In genomic region chr10:127956168-127956816, GRCm38 (mm10) we compare ENCODE assay signal across 9 mouse cellular contexts. TPM values are rescaled to one million over a fixed set of nuclear protein-coding genes. Genes with fewer than 3 reads are reported as not detected.
DNase-seq lines count a peak whose midpoint lies in the region; ATAC-seq lines count a peak whose summit lies in the region.
"Had no signal": no experiment of that assay in that cellular context is flagged by ENCODE, and none has a peak within 500 bp of the region (broad histone marks: within the 10 kb centered on the region; RNA-seq: fewer than 3 reads in every experiment).

No protein-coding gene starts in this region.

- H3K4me2 ChIP-seq in kidney, embryonic 15.5 days = no peak overlapping the region
- H3K4me2 ChIP-seq: embryonic facial prominence, embryonic 13.5 days had no signal

- H3K4me3 ChIP-seq in kidney, embryonic 15.5 days (replicated peaks) = no peak overlapping the region
- H3K4me3 ChIP-seq: embryonic facial prominence, embryonic 13.5 days had no signal

- 59% methylated on average over 16 of the region's 16 CpGs for WGBS in kidney, embryonic 15.5 days

- H3K27me3 ChIP-seq in kidney, embryonic 15.5 days = no peaks in the 10 kb centered on the region
- H3K27me3 ChIP-seq: embryonic facial prominence, embryonic 13.5 days had no signal

- H3K9ac ChIP-seq in kidney, embryonic 15.5 days = no peak overlapping the region
- H3K9ac ChIP-seq: embryonic facial prominence, embryonic 13.5 days had no signal

- H3K36me3 ChIP-seq in kidney, embryonic 15.5 days = no peaks in the 10 kb centered on the region
- H3K36me3 ChIP-seq: embryonic facial prominence, embryonic 13.5 days had no signal

- H3K9me3 ChIP-seq in kidney, embryonic 15.5 days (replicated peaks) = no peaks in the 10 kb centered on the region
- H3K9me3 ChIP-seq: embryonic facial prominence, embryonic 13.5 days had no signal

- peak; percentile 62 for DNase-seq in layer of hippocampus, adult 11-12 months (ENCODE audit: low spot score)
- DNase-seq in layer of hippocampus, adult 9-10 months (ENCODE audit: low spot score) = no peak
- DNase-seq in cerebellum, adult 18-20 months = peak; percentile 81 to 84
- peak; percentile 71 for DNase-seq in gastrocnemius, adult 18-20 months (ENCODE audit: low spot score)
- peak; percentile 79 for DNase-seq in liver
- peak; percentile 7 for DNase-seq in ovary, adult 18-20 months (ENCODE audit: low spot score)
- peak; percentile 38 for DNase-seq in testis, postnatal 14 days (ENCODE audit: low spot score)

- H3K4me1 ChIP-seq in kidney, embryonic 15.5 days = no peaks in the 10 kb centered on the region
- H3K4me1 ChIP-seq: embryonic facial prominence, embryonic 13.5 days had no signal

- peak; percentile 40; the same call in 1 of the 2 replicates for ATAC-seq in kidney, embryonic 15.5 days (replicated peaks; ENCODE audit: low FRiP score)

- no peak overlapping the region for H3K27ac ChIP-seq in kidney, embryonic 15.5 days
- H3K27ac ChIP-seq: embryonic facial prominence, embryonic 13.5 days had no signal

RNA-seq across cellular contexts. Expression of gene Hsd17b6, which starts 51.1 kb away (rescaled TPM):
- total RNA-seq in gastrocnemius, adult 18-20 months (2021) = not detected
- polyA plus RNA-seq in kidney, embryonic 15.5 days (2015; fragmentation: Nextera tagmentation; extraction: Ambion mirVana) = not detected in 2 replicates
- polyA plus RNA-seq: embryonic facial prominence, embryonic 13.5 days had no signal

RNA-seq across cellular contexts. Expression of gene Sdr9c7, which starts 58.0 kb away (rescaled TPM):
- total RNA-seq in gastrocnemius, adult 18-20 months (2021) = not detected
- 0.08 TPM in 1 of 2 replicates, not detected in the other for polyA plus RNA-seq in kidney, embryonic 15.5 days (2015; fragmentation: Nextera tagmentation; extraction: Ambion mirVana)

RNA-seq across cellular contexts. Expression of gene Prim1, which starts 58.7 kb away (rescaled TPM):
- total RNA-seq in gastrocnemius, adult 18-20 months (2021) = 1 to 10 TPM in 1 of 2 experiments, under 1 TPM in 1; 0.64 to 1.0 TPM
- polyA plus RNA-seq in kidney, embryonic 15.5 days (2015; fragmentation: Nextera tagmentation; extraction: Ambion mirVana) = 84.9 and 92.8 TPM in 2 replicates
